Mouse (Mus musculus) embryonic fibroblast, embryonic 13.5 days (primary cell): ENCODE results near the gene Usp8.

ENCODE experiments used
- CTCF ChIP-seq: IDR thresholded peaks from 2 replicates; pipeline ENCODE4 v1.5.1; 2011; ENCODE audit warnings: mild to moderate bottlenecking, control low read depth, low read length, moderate library complexity, borderline replicate concordance; ENCODE audit not compliant: insufficient read depth
- POLR2A ChIP-seq: IDR thresholded peaks from 2 replicates; pipeline ENCODE4 v1.6.1; 2011; ENCODE audit warnings: low read depth, mild to moderate bottlenecking, control low read depth, low read length, moderate library complexity

GRCm38 (mm10) chr2:126677366-126677765 lies 29.8 kb upstream of the Usp8 start:
- TF ChIP-seq POLR2A (no peak), CTCF (no peak)
